Mouse (Mus musculus) heart, postnatal 0 days (tissue): ENCODE results near the gene Ggt5. TPM values are rescaled to one million over a fixed set of nuclear protein-coding genes. Genes with fewer than 3 reads are reported as not detected.
A peak's percentile ranks its signal among the peaks of the same experiment; 100 is the strongest.

Experiments used
- ATAC-seq: fragments of 200-750 bp; cut with Nextera tagmentation; 2 replicates; pipeline ENCODE4 v1.8.0; 2017; ENCODE audit warnings: low read depth, moderate number of reproducible peaks, moderate library complexity; ENCODE audit not compliant: insufficient read depth
- DNase-seq: peaks from one replicate; pipeline ENCODE4 v3.0.0-alpha.2; 2016; ENCODE audit warnings: low spot score
- H3K27ac ChIP-seq: fragments of 300-500 bp; sonication (generic); 2 replicates; pipeline ENCODE4 v1.5.1; 2014; ENCODE audit warnings: low read depth, mild to moderate bottlenecking
- H3K27me3 ChIP-seq: fragments of 300-500 bp; sonication (generic); 2 replicates; pipeline ENCODE4 v1.6.1; 2014; ENCODE audit warnings: low read length, mixed read lengths; ENCODE audit not compliant: control insufficient read depth, insufficient read depth
- H3K36me3 ChIP-seq: fragments of 300-500 bp; sonication (generic); replicated peaks from 2 replicates; pipeline ENCODE4 v1.6.1; 2014; ENCODE audit warnings: low read length, mixed read lengths; ENCODE audit not compliant: control insufficient read depth, insufficient read depth
- H3K4me1 ChIP-seq: fragments of 300-500 bp; sonication (generic); 2 replicates; pipeline ENCODE4 v1.6.1; 2014; ENCODE audit warnings: antibody characterized with exemption; ENCODE audit not compliant: control insufficient read depth, insufficient read depth
- H3K4me2 ChIP-seq: fragments of 300-500 bp; sonication (generic); 2 replicates; pipeline ENCODE4 v1.6.1; 2014; ENCODE audit warnings: low read depth, mild to moderate bottlenecking, low read length, moderate library complexity
- H3K4me3 ChIP-seq: fragments of 300-500 bp; sonication (generic); 2 replicates; pipeline ENCODE4 v1.5.1; 2014; ENCODE audit warnings: low read depth, low read length
- H3K9ac ChIP-seq: fragments of 300-500 bp; sonication (generic); replicated peaks from 2 replicates; pipeline ENCODE4 v1.6.1; 2014; ENCODE audit warnings: low read depth, low read length, mixed read lengths
- H3K9me3 ChIP-seq: fragments of 300-500 bp; sonication (generic); replicated peaks from 2 replicates; pipeline ENCODE4 v1.6.1; 2016; ENCODE audit warnings: low read length; ENCODE audit not compliant: control insufficient read depth
- CTCF ChIP-seq: IDR thresholded peaks from 2 replicates; pipeline ENCODE4 v1.5.1; 2016; ENCODE audit warnings: antibody characterized with exemption, control low read depth, low read depth
- EP300 ChIP-seq: IDR thresholded peaks from 2 replicates; pipeline ENCODE4 v1.6.1; 2016; ENCODE audit warnings: antibody characterized with exemption, low read depth
- WGBS: fragments of 180-500 bp; shearing (Covaris S2); extraction: QIAGEN DNeasy Blood & Tissue Kit; methylation state at CpG from one replicate; pipeline ENCODE4 v1.1.7; 2014; 5-methylcytosine and 5-hydroxymethylcytosine counted together
- polyA plus RNA-seq: library from polyadenylated mRNA; unstranded; fragments of >200 nt; fragmentation: Nextera tagmentation; extraction: Ambion mirVana; gene quantifications from 2 replicates; pipeline ENCODE4 v1.2.1, GENCODE M21; 2015
- total RNA-seq: library from RNA; depleted of rRNA; stranded (reverse); fragments of >200 nt; gene quantifications from 2 replicates; pipeline ENCODE4 v1.2.3, GENCODE M21; 2014; ENCODE audit warnings: low replicate concordance

Gene Ggt5
- total and polyA plus RNA-seq, 2 experiments from 2014 or later: 6.7 to 53.4 TPM

GRCm38 (mm10) chr10:75552701-75553450 is 36.3 kb upstream of the Ggt5 start:
- no peak for TF ChIP-seq CTCF
- TF ChIP-seq EP300: no peak
- no peak for DNase-seq
- no peak overlapping the region for H3K4me3 ChIP-seq
- 74% methylated on average over 13 of the region's 13 CpGs for WGBS
- H3K36me3 ChIP-seq: no peaks in the 10 kb centered on the region
- H3K27me3 ChIP-seq: no peaks in the 10 kb centered on the region
- no peak for ATAC-seq
- no peak overlapping the region for H3K9ac ChIP-seq
- H3K9me3 ChIP-seq: no peaks in the 10 kb centered on the region
- peaks cover 14% of the 10 kb centered on the region for H3K4me1 ChIP-seq
- no peak overlapping the region for H3K27ac ChIP-seq
- no peak overlapping the region for H3K4me2 ChIP-seq

GRCm38 (mm10) chr10:75554090-75554489 is 35.0 kb upstream of the Ggt5 start:
- Histone ChIP-seq H3K9me3 (no peaks in the 10 kb centered on the region), H3K4me3 (no peak overlapping the region), H3K36me3 (no peaks in the 10 kb centered on the region), H3K4me2 (no peak overlapping the region), H3K4me1 (peaks cover 14% of the 10 kb centered on the region), H3K27ac (no peak overlapping the region), H3K9ac (no peak overlapping the region), H3K27me3 (peaks cover 1% of the 10 kb centered on the region)
- DNase-seq: no peak
- TF ChIP-seq EP300 (no peak), CTCF (no peak)
- no peak for ATAC-seq
- 87% methylated on average over 8 of the region's 8 CpGs for WGBS

- no peak overlapping the region for H3K9ac ChIP-seq
- no peak for ATAC-seq
- peaks cover 26% of the 10 kb centered on the region for H3K4me1 ChIP-seq
- no peak for TF ChIP-seq CTCF
- no peak for TF ChIP-seq EP300
- H3K4me2 ChIP-seq: no peak overlapping the region
- H3K36me3 ChIP-seq: no peaks in the 10 kb centered on the region
- no peak for DNase-seq
- no peaks in the 10 kb centered on the region for H3K9me3 ChIP-seq
- peak overlapping the region; percentile 33; the same call in 1 of the 2 replicates for H3K27ac ChIP-seq
- H3K4me3 ChIP-seq: no peak overlapping the region
- WGBS: 58% methylated on average over 6 of the region's 6 CpGs
- H3K27me3 ChIP-seq: peaks cover 9% of the 10 kb centered on the region
These were observed 33.6 kb upstream of the Ggt5 start for GRCm38 (mm10) chr10:75555557-75555956.

GRCm38 (mm10) chr10:75556026-75556425 is 33.1 kb upstream of the Ggt5 start:
- ATAC-seq (0 out of 2 replicates have a peak, but pooled peaks have one; percentile 18), DNase-seq (no peak)
- TF ChIP-seq EP300 (no peak), CTCF (no peak)
- Histone ChIP-seq H3K4me3 (no peak overlapping the region), H3K9me3 (no peaks in the 10 kb centered on the region), H3K36me3 (no peaks in the 10 kb centered on the region), H3K4me2 (no peak overlapping the region), H3K27ac (peak overlapping the region; percentile 33; the same call in 1 of the 2 replicates), H3K4me1 (peaks cover 26% of the 10 kb centered on the region), H3K9ac (no peak overlapping the region), H3K27me3 (peaks cover 14% of the 10 kb centered on the region)
- 29% methylated on average over 9 of the region's 9 CpGs for WGBS

GRCm38 (mm10) chr10:75558515-75558914 is 30.6 kb upstream of the Ggt5 start:
- Histone ChIP-seq H3K27ac (no peak overlapping the region), H3K9me3 (no peaks in the 10 kb centered on the region), H3K4me3 (no peak overlapping the region), H3K9ac (no peak overlapping the region), H3K27me3 (peaks cover 23% of the 10 kb centered on the region), H3K4me2 (no peak overlapping the region), H3K36me3 (no peaks in the 10 kb centered on the region), H3K4me1 (peaks cover 26% of the 10 kb centered on the region)
- ATAC-seq (no peak), DNase-seq (no peak)
- 25% methylated on average over 3 of the region's 3 CpGs for WGBS
- TF ChIP-seq EP300 (no peak), CTCF (no peak)
